Mouse (Mus musculus) liver, adult 2 months (tissue): ENCODE measurements around the gene Gm28305.

Experiments used
- CTCF ChIP-seq: fragments of 200-500 bp; IDR thresholded peaks from 2 replicates; pipeline ENCODE4 v1.5.1; 2011; ENCODE audit warnings: low read depth, low read length, control low read depth
- POLR2A ChIP-seq: fragments of 200-500 bp; IDR thresholded peaks from 2 replicates; pipeline ENCODE4 v1.6.1; 2011; ENCODE audit warnings: low read length, control low read depth; ENCODE audit not compliant: insufficient read depth; ENCODE audit errors: extremely low read depth

- no peak for TF ChIP-seq CTCF
- TF ChIP-seq POLR2A: no peak
Observed at GRCm38 (mm10) chr9:104040362-104040761, at the start of gene Gm28305.
